28 mouse cellular contexts compared by ENCODE assay signal in genomic region chr7:6152036-6152435, GRCm38 (mm10). TPM values are rescaled to one million over a fixed set of nuclear protein-coding genes. Genes with fewer than 3 reads are reported as not detected.
DNase-seq lines count a peak whose midpoint lies in the region; ATAC-seq and TF ChIP-seq lines count a peak whose summit lies in the region.
"Had no signal": no experiment of that assay in that cellular context is flagged by ENCODE, and none has a peak within 500 bp of the region (broad histone marks: within the 10 kb centered on the region; RNA-seq: fewer than 3 reads in every experiment).

No protein-coding gene starts in this region.

- intact Hi-C loops in heart, postnatal 14 days (cut with DNase I): loop anchor here (10.0 kb wide), 1 partner anchor 1067 kb away; the partner anchor contains the start of gene Epn1

- ATAC-seq in lung, postnatal 0 days: no peak
- ATAC-seq in erythroid progenitor cell, adult 5-6 weeks (replicated peaks; ENCODE audit: low FRiP score, poor library complexity, severe bottlenecking): no peak
- ATAC-seq: hindbrain, embryonic 16.5 days; intestine, postnatal 0 days; midbrain, embryonic 16.5 days had no signal

- H3K4me1 ChIP-seq in lung, postnatal 0 days (ENCODE audit: insufficient read depth, low read depth, low read length): peaks cover 31% of the 10 kb centered on the region
- peaks cover 57% of the 10 kb centered on the region for H3K4me1 ChIP-seq in brown adipose tissue, adult 24 weeks (ENCODE audit: control insufficient read depth, insufficient read depth, insufficient read length, low read length)

- 0 out of 2 replicates have a peak overlapping the region, but pooled peaks have one; percentile 20 for H3K27ac ChIP-seq in lung, postnatal 0 days (ENCODE audit: low read length)
- peak overlapping the region; percentile 67 for H3K27ac ChIP-seq in brown adipose tissue, adult 24 weeks (replicated peaks; ENCODE audit: low read depth, low read length)
- H3K27ac ChIP-seq: embryonic facial prominence, embryonic 13.5 days; forebrain, embryonic 10.5 days; kidney, postnatal 0 days had no signal

- WGBS in lung, postnatal 0 days: 75% methylated on average over 3 of the region's 3 CpGs

- H3K9me3 ChIP-seq in lung, postnatal 0 days (ENCODE audit: low read length): no peaks in the 10 kb centered on the region
- H3K9me3 ChIP-seq: embryonic facial prominence, embryonic 13.5 days had no signal

- H3K4me3 ChIP-seq in lung, postnatal 0 days (ENCODE audit: low read depth, low read length): no peak overlapping the region
- no peak overlapping the region for H3K4me3 ChIP-seq in brown adipose tissue, adult 24 weeks (ENCODE audit: insufficient read depth, low read depth, low read length)
- H3K4me3 ChIP-seq: embryonic facial prominence, embryonic 13.5 days; forebrain, embryonic 10.5 days; left cerebral cortex, adult 2 months had no signal

- peak; percentile 93 for DNase-seq in heart, adult 11 months
- no peak for DNase-seq in heart, postnatal 14 days
- DNase-seq in lung, postnatal 0 days (ENCODE audit: low spot score): no peak
- no peak for DNase-seq in lung, postnatal 10 days
- peak; percentile 79 for DNase-seq in retina, postnatal 1 day
- DNase-seq in frontal cortex, postnatal 14 days (ENCODE audit: low spot score in 2 of 2): no peak
- DNase-seq: B cell, adult 2 months; cerebellum, adult 9-10 months; lung, adult 18-20 months; lung, postnatal 4 days; right cerebral cortex, postnatal 4 days; thymus, postnatal 25 days had no signal

- TF ChIP-seq EP300 in lung, postnatal 0 days (IDR thresholded peaks at IDR 0.05): no peak

- H3K4me2 ChIP-seq in lung, postnatal 0 days (replicated peaks; ENCODE audit: low read depth, low read length): no peak overlapping the region
- H3K4me2 ChIP-seq: embryonic facial prominence, embryonic 13.5 days had no signal

- H3K27me3 ChIP-seq in lung, postnatal 0 days (replicated peaks; ENCODE audit: insufficient read depth, low read length): no peaks in the 10 kb centered on the region
- H3K27me3 ChIP-seq: embryonic facial prominence, embryonic 13.5 days had no signal

- H3K36me3 ChIP-seq in lung, postnatal 0 days (ENCODE audit: insufficient read depth, low read length): no peaks in the 10 kb centered on the region
- H3K36me3 ChIP-seq: embryonic facial prominence, embryonic 13.5 days had no signal

- H3K9ac ChIP-seq in lung, postnatal 0 days (replicated peaks; ENCODE audit: low read depth): no peak overlapping the region
- H3K9ac ChIP-seq: embryonic facial prominence, embryonic 13.5 days had no signal

- TF ChIP-seq CTCF in lung, postnatal 0 days (IDR thresholded peaks at IDR 0.05): no peak

RNA-seq across cellular contexts. Expression of gene Zfp787, which starts 3.8 kb away (rescaled TPM):
- 10 to 100 TPM; 37.8 to 38.9 TPM for total RNA-seq in heart, postnatal 14 days (2021)
- polyA plus RNA-seq in lung, postnatal 0 days (2015; fragmentation: Nextera tagmentation; extraction: Ambion mirVana): 29.5 and 47.4 TPM in 2 replicates
- polyA plus RNA-seq in brown adipose tissue, adult 24 weeks (2012; ENCODE audit: insufficient read depth, insufficient read length, missing spikeins): 28.2 and 41.7 TPM in 2 replicates
- total RNA-seq in erythroid progenitor cell, adult 5-6 weeks (2015; ENCODE audit: low replicate concordance): 16.8 and 18.4 TPM in 2 replicates
- 4.1 and 7.6 TPM in 2 replicates for total RNA-seq in erythroid progenitor cell, adult 5-6 weeks (2017; ENCODE audit: low replicate concordance)

RNA-seq across cellular contexts. Expression of gene Zfp444, which starts 20.0 kb away (rescaled TPM):
- total RNA-seq in heart, postnatal 14 days (2021): 10 to 100 TPM; 10.3 to 11.5 TPM
- 41.1 and 42.9 TPM in 2 replicates for polyA plus RNA-seq in lung, postnatal 0 days (2015; fragmentation: Nextera tagmentation; extraction: Ambion mirVana)
- 5.1 and 7.7 TPM in 2 replicates for polyA plus RNA-seq in brown adipose tissue, adult 24 weeks (2012; ENCODE audit: insufficient read depth, insufficient read length, missing spikeins)
- 0.42 TPM in 1 of 2 replicates, not detected in the other for total RNA-seq in erythroid progenitor cell, adult 5-6 weeks (2015; ENCODE audit: low replicate concordance)
- total RNA-seq in erythroid progenitor cell, adult 5-6 weeks (2017; ENCODE audit: low replicate concordance): 4.2 and 11.6 TPM in 2 replicates

RNA-seq across cellular contexts. Expression of gene Galp, which starts 44.9 kb away (rescaled TPM):
- not detected for total RNA-seq in heart, postnatal 14 days (2021)
- polyA plus RNA-seq in lung, postnatal 0 days (2015; fragmentation: Nextera tagmentation; extraction: Ambion mirVana): not detected in 2 replicates
- polyA plus RNA-seq in brown adipose tissue, adult 24 weeks (2012; ENCODE audit: insufficient read depth, insufficient read length, missing spikeins): not detected in 2 replicates
- total RNA-seq in erythroid progenitor cell, adult 5-6 weeks (2015; ENCODE audit: low replicate concordance): not detected in 2 replicates
- total RNA-seq in erythroid progenitor cell, adult 5-6 weeks (2017; ENCODE audit: low replicate concordance): not detected in 2 replicates
- total RNA-seq: adrenal gland, postnatal 10 days; heart, adult 8-10 months; heart, postnatal 10 days; layer of hippocampus, adult 8-10 months; left cerebral cortex, adult 2 months had no signal
- polyA plus RNA-seq: cortical plate, adult 2 months; embryonic facial prominence, embryonic 13.5 days; forebrain, embryonic 10.5 days; hindbrain, embryonic 16.5 days; intestine, postnatal 0 days; kidney, postnatal 0 days; limb, embryonic 11.5 days; midbrain, embryonic 16.5 days; stomach, embryonic 14.5 days had no signal

Comparison
In these comparisons a context has a peak if more than half of its experiments do, and no peak if none do; other contexts are left out.
1. DNase-seq: peak in heart, adult 11 months (single experiment) and retina, postnatal 1 day (single experiment); none in heart, postnatal 14 days (0 of 2), lung, postnatal 0 days (single experiment), lung, postnatal 10 days (single experiment) and frontal cortex, postnatal 14 days (0 of 2).